Mouse (Mus musculus) midbrain, postnatal 0 days (tissue): Measurements from ENCODE around the gene Gngt1. TPM values are rescaled to one million over a fixed set of nuclear protein-coding genes. Genes with fewer than 3 reads are reported as not detected.

ENCODE experiments used
- ATAC-seq: fragments of 200-750 bp; cut with Nextera tagmentation; 2 replicates; pipeline ENCODE4 v1.8.0; 2017; ENCODE audit warnings: moderate number of reproducible peaks, mild to moderate bottlenecking, moderate TSS enrichment, moderate library complexity; ENCODE audit not compliant: low FRiP score
- DNase-seq: peaks from one replicate; pipeline ENCODE4 v3.0.0-alpha.2; 2015; ENCODE audit warnings: low spot score
- H3K27ac ChIP-seq: fragments of 300-500 bp; sonication (generic); 2 replicates; pipeline ENCODE4 v1.5.1; 2014; ENCODE audit warnings: low read depth, mild to moderate bottlenecking, low read length, mixed read lengths
- H3K27me3 ChIP-seq: fragments of 300-500 bp; sonication (generic); 2 replicates; pipeline ENCODE4 v1.6.1; 2014; ENCODE audit warnings: low read length, control low read depth, mixed read lengths; ENCODE audit not compliant: insufficient read depth
- H3K36me3 ChIP-seq: fragments of 300-500 bp; sonication (generic); 2 replicates; pipeline ENCODE4 v1.6.1; 2014; ENCODE audit warnings: low read length, control low read depth, mixed read lengths; ENCODE audit not compliant: insufficient read depth
- H3K4me1 ChIP-seq: fragments of 300-500 bp; sonication (generic); 2 replicates; pipeline ENCODE4 v1.6.1; 2014; ENCODE audit warnings: mild to moderate bottlenecking, control low read depth, antibody characterized with exemption, low read length, mixed read lengths; ENCODE audit not compliant: insufficient read depth
- H3K4me2 ChIP-seq: fragments of 300-500 bp; sonication (generic); 2 replicates; pipeline ENCODE4 v1.6.1; 2014; ENCODE audit warnings: low read depth, mild to moderate bottlenecking, low read length, mixed read lengths; ENCODE audit not compliant: poor library complexity, severe bottlenecking
- H3K4me3 ChIP-seq: fragments of 300-500 bp; sonication (generic); 2 replicates; pipeline ENCODE4 v1.5.1; 2014; ENCODE audit warnings: low read depth, mild to moderate bottlenecking, low read length, moderate library complexity
- H3K9ac ChIP-seq: fragments of 300-500 bp; sonication (generic); replicated peaks from 2 replicates; pipeline ENCODE4 v1.6.1; 2014; ENCODE audit warnings: mild to moderate bottlenecking, low read length, moderate library complexity, mixed read lengths; ENCODE audit not compliant: poor library complexity, severe bottlenecking
- H3K9me3 ChIP-seq: fragments of 300-500 bp; sonication (generic); 2 replicates; pipeline ENCODE4 v1.6.1; 2016; ENCODE audit warnings: low read length, control low read depth
- CTCF ChIP-seq: IDR thresholded peaks from 2 replicates; pipeline ENCODE4 v1.5.1; 2016; ENCODE audit warnings: antibody characterized with exemption, mild to moderate bottlenecking
- WGBS: fragments of 180-500 bp; shearing (Covaris S2); extraction: QIAGEN DNeasy Blood & Tissue Kit; methylation state at CpG from one replicate; pipeline ENCODE4 v1.1.7; 2014; 5-methylcytosine and 5-hydroxymethylcytosine counted together
- polyA plus RNA-seq: library from polyadenylated mRNA; unstranded; fragments of >200 nt; fragmentation: Nextera tagmentation; extraction: Ambion mirVana; gene quantifications from 2 replicates; pipeline ENCODE4 v1.2.1, GENCODE M21; 2015
- total RNA-seq: library from RNA; depleted of rRNA; stranded (reverse); fragments of >200 nt; gene quantifications from 2 replicates; pipeline ENCODE4 v1.2.3, GENCODE M21; 2014

The Gngt1 gene
- total and polyA plus RNA-seq, 2 experiments from 2014 or later = not detected

DNA sequence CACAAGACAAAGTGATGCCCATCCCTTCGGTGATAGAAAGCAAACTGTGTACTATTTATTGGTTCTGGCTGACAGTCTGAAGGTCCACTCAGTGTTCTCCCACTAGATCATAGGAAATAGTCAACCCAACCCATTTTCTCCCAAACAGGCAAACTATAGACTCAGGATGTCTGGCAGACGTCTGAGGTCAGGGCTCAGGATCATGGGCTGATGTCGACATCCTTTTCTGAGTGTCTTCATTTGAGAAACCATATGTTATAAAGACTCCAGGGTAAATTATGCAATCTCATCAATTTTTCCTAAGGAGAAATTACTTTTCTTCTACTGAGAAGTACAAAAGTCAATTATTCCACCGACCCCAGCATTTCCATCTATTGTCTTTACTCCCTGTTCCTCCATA is 4.5 kb downstream of the Gngt1 start:
- no peak for ATAC-seq
- WGBS = 85% methylated on average over 4 of the region's 4 CpGs
- no peaks in the 10 kb centered on the region for H3K27me3 ChIP-seq

GRCm38 (mm10) chr6:3999296-3999695 is 5.7 kb downstream of the Gngt1 start:
- H3K4me3 ChIP-seq = no peak overlapping the region
- TF ChIP-seq CTCF = no peak
- H3K9ac ChIP-seq = no peak overlapping the region
- DNase-seq = no peak
- H3K36me3 ChIP-seq = no peaks in the 10 kb centered on the region
- no peak overlapping the region for H3K4me2 ChIP-seq
- H3K27ac ChIP-seq = no peak overlapping the region
- peaks cover 3% of the 10 kb centered on the region; the same call in 1 of the 2 replicates for H3K27me3 ChIP-seq
- no peaks in the 10 kb centered on the region for H3K4me1 ChIP-seq
- 60% methylated on average over 6 of the region's 6 CpGs for WGBS
- no peaks in the 10 kb centered on the region for H3K9me3 ChIP-seq
- ATAC-seq = no peak

More for the DNA sequence above, 4.5 kb downstream of the Gngt1 start:
- Histone ChIP-seq H3K4me2 (no peak overlapping the region), H3K9me3 (no peaks in the 10 kb centered on the region), H3K9ac (no peak overlapping the region), H3K4me3 (no peak overlapping the region), H3K27ac (no peak overlapping the region), H3K4me1 (no peaks in the 10 kb centered on the region), H3K36me3 (no peaks in the 10 kb centered on the region)
- DNase-seq = no peak
- no peak for TF ChIP-seq CTCF

DNA sequence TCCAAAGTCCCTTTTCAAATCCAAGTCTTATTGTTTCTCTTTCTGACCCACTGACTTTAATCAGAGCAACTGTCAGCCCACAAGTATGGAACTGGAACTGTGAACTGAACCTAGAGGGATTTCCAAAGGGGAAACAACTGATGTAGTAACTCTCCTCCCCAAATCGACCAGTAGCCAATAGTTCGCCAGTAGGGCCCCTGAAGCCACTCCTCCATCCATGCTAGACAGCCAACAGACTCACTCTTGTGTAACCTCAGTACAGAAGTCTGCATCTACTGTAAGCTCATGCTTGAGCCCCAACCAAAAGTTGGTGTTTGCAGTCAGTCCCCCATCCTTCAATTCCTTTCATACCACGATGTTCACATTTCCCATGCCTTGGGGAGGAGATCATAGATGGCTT is 7.1 kb downstream of the Gngt1 start:
- no peak for ATAC-seq
- WGBS = 90% methylated on average over 3 of the region's 3 CpGs
- H3K4me3 ChIP-seq = no peak overlapping the region

GRCm38 (mm10) chr6:4003445-4003844 is 9.9 kb downstream of the Gngt1 start:
- no peak for DNase-seq
- WGBS = 55% methylated on average over 4 of the region's 4 CpGs
- Histone ChIP-seq H3K4me3 (no peak overlapping the region), H3K9me3 (no peaks in the 10 kb centered on the region), H3K4me2 (no peak overlapping the region; the same call in 1 of the 2 replicates), H3K27me3 (peaks cover 3% of the 10 kb centered on the region; the same call in 1 of the 2 replicates), H3K36me3 (no peaks in the 10 kb centered on the region), H3K4me1 (no peaks in the 10 kb centered on the region), H3K27ac (no peak overlapping the region), H3K9ac (no peak overlapping the region)
- no peak for ATAC-seq
- TF ChIP-seq CTCF = no peak

More for the DNA sequence above, 7.1 kb downstream of the Gngt1 start:
- H3K4me2 ChIP-seq = no peak overlapping the region
- DNase-seq = no peak
- no peak overlapping the region for H3K27ac ChIP-seq
- H3K9me3 ChIP-seq = no peaks in the 10 kb centered on the region
- H3K36me3 ChIP-seq = no peaks in the 10 kb centered on the region
- no peaks in the 10 kb centered on the region for H3K4me1 ChIP-seq
- peaks cover 3% of the 10 kb centered on the region; the same call in 1 of the 2 replicates for H3K27me3 ChIP-seq
- no peak for TF ChIP-seq CTCF
- H3K9ac ChIP-seq = no peak overlapping the region

GRCm38 (mm10) chr6:4003890-4004306 is 10.3 kb downstream of the Gngt1 start, which contains the start of gene Gng11:
Gene Gng11 (plus strand): TSS chr6:4003904.
- H3K4me3 ChIP-seq = peak within 1 kb of the TSS; percentile 33
- no peaks in the 10 kb centered on the region for H3K36me3 ChIP-seq
- peak; percentile 42 for DNase-seq
- peaks cover 3% of the 10 kb centered on the region; the same call in 1 of the 2 replicates for H3K27me3 ChIP-seq
- no peak for TF ChIP-seq CTCF
- ATAC-seq = peak; percentile 65
- peak within 1 kb of the TSS; percentile 26; the same call in 1 of the 2 replicates for H3K27ac ChIP-seq
- H3K9ac ChIP-seq = peak within 1 kb of the TSS; percentile 26; the same call in 1 of the 2 replicates
- peak within 1 kb of the TSS; percentile 44 for H3K4me2 ChIP-seq
- H3K9me3 ChIP-seq = no peaks in the 10 kb centered on the region
- H3K4me1 ChIP-seq = no peaks in the 10 kb centered on the region
- 3% methylated on average over 19 of the region's 19 CpGs for WGBS

GRCm38 (mm10) chr6:4004808-4005207 is 11.2 kb downstream of the Gngt1 start:
- 80% methylated on average over 2 of the region's 2 CpGs for WGBS
- Histone ChIP-seq H3K27me3 (peaks cover 3% of the 10 kb centered on the region; the same call in 1 of the 2 replicates), H3K9me3 (no peaks in the 10 kb centered on the region), H3K4me1 (no peaks in the 10 kb centered on the region), H3K4me2 (no peak overlapping the region), H3K27ac (no peak overlapping the region), H3K4me3 (peak overlapping the region; percentile 33), H3K9ac (no peak overlapping the region), H3K36me3 (no peaks in the 10 kb centered on the region)
- ATAC-seq = no peak
- DNase-seq = no peak
- no peak for TF ChIP-seq CTCF
